Mouse (Mus musculus) cerebellum, adult 8-10 months (tissue): ENCODE results near the gene Nit1.
"Not testable (repeated sequence)": the region's sequence is repeated elsewhere in the genome, so short reads cannot be mapped to it uniquely, and the experiment has no call there.

Experiments used
- DNase-seq: peaks from one replicate; pipeline ENCODE4 v3.0.0; 2022

Gene Nit1

GRCm38 (mm10) chr1:171348665-171349064 lies 3.2 kb upstream of the Nit1 start:
- DNase-seq = no peak

GRCm38 (mm10) chr1:171346095-171346450 lies 627 bp upstream of the Nit1 start:
- DNase-seq = no peak

GRCm38 (mm10) chr1:171344715-171345114 lies 731 bp downstream of the Nit1 start:
- DNase-seq = no peak

DNA sequence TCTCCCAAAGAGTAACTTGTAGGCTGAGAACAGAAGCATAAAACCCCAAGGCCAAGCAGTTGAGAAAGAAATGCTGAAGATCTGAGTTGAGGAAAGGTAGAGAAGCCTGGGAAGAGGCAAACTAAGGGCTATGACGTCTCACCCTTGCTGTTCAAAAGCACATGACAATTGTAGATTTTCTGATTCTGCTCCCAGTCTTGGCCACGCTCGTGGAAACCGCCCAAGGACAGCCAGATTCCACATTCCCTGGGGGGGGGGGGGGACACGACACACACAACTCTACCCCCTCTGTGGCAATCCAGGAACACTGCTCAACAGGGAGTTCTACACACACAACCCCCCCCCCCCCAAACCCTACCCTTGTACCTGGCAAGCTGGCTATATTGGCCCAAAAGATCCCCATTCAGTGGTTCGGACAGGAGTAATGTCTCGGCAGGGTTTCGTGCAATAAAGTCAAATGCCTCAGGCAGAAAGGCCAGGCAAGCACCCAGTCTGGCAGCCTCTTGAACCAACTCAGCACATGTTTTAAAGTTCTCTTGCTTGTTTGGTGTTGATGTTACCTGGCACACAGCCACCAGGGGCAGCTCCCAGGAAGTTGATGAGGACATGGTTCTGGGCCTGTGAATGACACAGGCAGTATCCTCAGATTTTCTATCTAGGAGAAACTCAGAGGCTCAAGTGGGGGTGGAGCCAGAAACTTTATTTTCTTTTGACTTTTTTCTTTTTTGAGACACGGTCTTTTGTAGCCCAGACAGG lies 1.3 kb downstream of the Nit1 start:
- DNase-seq = no peak

DNA sequence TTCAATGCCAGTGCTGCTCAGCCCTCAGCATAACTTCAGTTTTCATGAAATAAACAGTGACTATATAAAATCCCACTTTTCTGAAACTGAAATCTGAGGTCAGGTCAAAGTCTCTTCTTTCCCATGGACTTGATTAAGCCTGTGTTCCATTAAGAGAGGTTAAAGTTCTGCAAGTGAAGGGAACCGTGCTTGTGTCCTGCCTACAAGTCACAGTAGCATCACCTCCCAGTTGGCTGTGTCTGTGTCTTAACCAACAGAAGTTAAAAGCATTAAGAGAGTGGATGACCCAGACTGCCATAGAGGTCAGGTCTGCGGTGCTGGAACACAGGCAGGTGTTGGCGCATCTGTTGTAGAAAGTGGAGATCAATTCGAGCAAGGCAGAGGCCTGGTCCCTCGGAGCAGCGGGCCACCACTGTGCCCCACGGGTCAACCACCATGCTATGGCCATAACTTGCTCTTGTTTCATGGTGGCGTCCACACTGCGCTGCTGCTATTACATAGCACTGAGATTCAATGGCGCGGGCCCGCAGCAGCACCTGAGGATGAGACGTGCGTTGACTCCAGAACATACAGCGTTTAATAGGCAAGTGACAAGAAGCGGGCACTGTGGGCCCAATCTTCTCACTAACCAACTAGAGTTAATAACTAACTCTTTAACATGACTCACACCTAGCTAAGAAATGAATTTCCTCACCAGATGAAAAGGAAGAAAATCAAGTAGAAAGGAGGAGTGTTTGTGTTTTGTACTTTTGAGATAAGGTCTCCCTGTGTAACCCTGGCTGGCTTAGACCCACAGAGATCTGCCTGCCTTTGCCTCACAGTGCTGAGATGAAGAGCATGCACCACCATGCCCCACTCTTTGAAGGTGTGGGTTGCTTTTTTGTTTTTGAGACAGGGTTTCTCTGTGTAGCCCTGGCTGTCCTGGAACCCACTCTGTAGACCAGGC lies 2.9 kb downstream of the Nit1 start:
- DNase-seq = no peak

DNA sequence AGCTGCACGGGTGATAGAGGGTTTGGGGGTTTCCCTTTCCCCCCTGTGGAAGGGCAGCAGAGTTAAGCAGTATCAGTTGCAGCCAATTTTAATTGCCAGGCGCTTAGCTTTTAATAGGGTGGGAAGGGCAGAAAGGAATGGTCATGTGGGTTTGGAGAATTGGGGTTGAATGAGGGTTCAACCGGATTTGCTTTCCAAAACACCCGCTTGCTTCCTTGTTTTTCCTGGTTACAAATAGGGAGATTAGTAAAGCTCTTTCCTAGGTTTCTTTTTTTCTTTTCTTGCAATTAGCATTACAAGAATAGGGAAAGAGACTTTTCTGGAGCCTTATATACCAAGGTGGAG lies 15.3 kb downstream of the Nit1 start:
- DNase-seq = peak; percentile 37

DNA sequence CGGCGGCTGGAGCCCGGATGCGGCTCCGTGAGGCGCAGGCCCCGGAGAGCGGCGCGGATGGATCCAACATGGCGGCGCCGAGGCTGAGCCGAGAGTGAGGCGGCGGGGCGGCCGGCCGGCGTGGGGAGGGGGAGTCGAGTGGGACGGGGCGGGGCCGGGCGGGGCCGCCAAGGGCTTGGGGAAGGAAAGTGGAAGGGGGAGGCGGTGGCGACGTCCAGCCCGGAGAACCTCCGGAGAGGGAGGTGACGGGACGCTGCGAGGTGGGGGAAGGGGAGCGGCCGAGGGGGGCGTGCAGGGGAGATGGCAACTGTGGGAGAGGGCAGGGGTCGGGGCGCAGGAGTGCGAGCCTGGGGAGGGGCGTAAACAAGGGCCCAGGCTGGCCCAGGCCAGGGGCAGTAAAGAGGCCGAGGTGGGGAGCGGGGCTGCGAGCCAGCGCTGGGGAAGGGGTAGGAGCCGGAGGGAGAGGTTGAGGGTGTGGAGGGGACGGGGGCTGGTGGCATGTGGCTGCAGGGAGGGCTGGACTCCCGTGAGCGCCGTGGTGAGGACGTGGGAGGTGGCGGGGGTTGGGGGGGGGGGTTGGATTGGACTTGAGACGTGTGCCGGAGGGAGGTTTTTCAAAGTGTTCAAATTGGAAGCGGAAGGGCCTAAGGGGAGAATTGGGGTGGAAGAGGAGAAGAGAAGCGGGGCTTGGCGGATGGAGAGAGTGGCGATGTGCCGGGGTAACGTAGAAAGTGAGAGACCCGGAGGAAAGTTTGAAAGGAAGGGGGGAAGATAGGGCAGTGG lies 15.8 kb downstream of the Nit1 start:
- DNase-seq = peak; percentile 63

DNA sequence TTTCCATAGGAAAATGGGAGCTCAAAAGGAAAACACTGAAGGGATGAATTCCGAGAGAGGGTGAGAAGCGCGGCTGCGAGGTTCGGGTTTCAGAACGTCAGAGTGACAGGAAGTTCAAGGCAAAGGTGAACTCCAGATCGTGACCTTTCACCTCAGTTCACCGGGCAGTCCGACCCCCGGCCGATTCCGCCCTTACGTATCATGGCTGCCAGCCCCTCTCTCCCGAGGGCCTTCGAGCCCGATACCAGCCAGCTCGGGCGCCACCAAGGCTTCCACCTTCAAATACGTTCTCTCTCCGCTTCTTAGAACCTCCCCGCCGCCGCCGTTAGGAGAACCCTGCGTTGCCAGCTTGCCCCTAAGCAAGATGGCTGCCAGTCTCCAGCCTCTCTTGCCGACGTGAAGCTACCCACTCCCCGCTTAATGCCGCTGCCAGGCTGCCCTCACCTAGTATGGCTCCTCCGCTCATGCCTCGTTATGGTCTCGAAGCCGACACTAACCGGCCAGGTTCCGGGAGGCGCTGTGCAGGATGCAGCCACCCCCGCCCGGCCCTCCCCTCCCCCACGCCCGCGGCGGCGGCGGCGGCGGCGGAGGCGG lies 16.5 kb downstream of the Nit1 start, which contains the start of gene Dedd:
TSS of gene Dedd (plus strand) at position 307 of the 594 bp plus-strand sequence.
- DNase-seq = peak; percentile 92

GRCm38 (mm10) chr1:171328244-171328643 lies 17.2 kb downstream of the Nit1 start:
- peak; percentile 27 for DNase-seq

- not testable (repeated sequence) for DNase-seq
Observed at GRCm38 (mm10) chr1:171326588-171326987, 18.9 kb downstream of the Nit1 start.

- no peak for DNase-seq
Observed at GRCm38 (mm10) chr1:171325571-171325970, 19.9 kb downstream of the Nit1 start.

DNA sequence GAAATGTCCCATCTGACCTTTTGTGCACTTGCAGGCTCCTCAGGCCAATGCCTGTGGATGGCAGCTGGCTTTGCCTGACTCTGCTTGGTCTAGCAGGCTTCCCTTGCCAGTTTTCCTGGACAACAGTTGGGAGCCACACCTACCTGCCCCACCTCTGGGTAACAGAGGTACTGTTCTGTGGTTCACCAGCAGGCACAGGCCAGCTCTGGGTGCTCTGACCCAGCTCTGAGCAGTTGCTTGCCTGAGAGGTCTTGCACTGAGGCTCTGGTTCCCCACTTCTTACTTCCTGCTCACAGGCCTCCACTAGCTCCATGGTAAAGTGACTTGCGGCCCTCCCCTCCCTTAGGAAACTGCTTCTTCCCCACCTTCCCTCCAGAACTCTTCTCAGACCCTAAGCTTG lies 23.4 kb downstream of the Nit1 start:
- no peak for DNase-seq

DNA sequence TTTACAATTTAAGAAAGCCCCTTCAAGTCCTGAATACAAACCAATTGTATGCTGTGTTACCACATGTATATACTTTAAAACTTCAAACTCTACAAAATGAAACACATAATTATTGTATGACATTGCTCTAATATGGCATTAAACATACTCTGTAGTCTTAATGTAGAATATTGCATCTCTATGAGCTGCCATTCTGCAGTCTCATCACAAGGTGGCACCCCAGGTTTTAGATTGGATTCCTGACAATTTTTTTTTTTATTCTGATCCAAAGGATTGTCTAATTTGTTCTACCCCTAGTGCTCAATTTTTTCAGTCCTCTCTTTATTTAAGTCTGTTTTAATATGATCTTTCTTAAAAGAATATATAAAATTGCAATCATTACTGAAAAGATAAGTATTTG lies 24.0 kb downstream of the Nit1 start:
- DNase-seq = no peak

GRCm38 (mm10) chr1:171320151-171320550 lies 25.3 kb downstream of the Nit1 start:
- DNase-seq = peak; percentile 70

DNA sequence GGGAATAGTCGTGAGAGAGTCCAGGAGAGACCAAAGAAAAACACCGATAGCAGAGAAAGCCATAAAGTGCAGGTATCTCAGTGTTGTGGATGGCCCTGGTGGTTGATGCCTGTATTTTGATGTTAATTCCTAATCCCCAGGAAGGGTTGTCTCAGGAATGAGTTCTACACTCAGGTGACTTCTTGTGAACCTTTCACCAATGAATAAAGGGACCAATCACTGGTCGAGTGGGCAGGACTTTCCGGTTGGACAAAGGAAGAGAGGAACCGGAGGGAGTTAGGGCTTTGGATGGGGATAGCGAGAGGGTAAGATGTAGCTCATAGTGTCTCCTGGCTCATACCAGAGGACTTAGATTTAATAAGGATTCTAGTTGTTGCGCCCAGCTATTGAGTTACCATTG lies 25.7 kb downstream of the Nit1 start:
- no peak for DNase-seq

DNA sequence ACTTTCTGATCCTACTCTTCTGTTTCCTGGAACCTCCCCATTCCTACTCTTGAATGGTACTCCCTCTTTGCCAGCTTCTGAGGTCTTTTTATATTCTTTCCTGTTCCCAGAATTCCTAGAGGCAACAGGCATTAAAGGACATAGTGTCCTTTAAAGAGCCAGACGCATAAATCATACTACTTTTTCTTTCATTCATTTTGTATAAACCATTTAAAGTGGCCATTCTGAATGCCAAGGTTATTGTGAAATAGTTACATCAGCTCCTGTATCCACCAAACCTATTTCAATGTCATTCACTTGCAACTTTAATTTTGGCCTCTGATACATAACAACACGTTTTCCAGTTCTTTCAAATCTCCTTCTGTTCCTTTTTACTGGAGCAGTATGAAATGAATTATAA lies 36.1 kb downstream of the Nit1 start:
- DNase-seq = no peak

DNA sequence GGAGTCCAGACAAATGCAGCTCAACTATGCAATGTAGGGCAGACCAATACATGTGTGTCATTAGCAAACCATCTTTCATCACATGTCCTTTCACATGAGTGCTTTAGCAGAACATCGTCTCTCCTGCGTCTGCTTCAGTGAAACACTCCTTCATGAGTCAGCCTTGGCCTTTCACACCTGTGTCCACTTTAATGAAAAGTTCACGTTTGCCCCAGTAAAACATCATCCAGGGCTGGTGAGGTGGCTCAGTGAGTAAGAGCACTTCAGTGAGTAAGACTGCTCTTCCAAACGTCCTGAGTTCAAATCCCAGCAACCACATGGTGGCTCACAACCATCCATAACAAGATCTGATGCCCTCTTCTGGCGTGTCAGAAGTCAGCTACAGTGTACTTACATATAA lies 39.3 kb downstream of the Nit1 start:
- DNase-seq = not testable (repeated sequence)

DNA sequence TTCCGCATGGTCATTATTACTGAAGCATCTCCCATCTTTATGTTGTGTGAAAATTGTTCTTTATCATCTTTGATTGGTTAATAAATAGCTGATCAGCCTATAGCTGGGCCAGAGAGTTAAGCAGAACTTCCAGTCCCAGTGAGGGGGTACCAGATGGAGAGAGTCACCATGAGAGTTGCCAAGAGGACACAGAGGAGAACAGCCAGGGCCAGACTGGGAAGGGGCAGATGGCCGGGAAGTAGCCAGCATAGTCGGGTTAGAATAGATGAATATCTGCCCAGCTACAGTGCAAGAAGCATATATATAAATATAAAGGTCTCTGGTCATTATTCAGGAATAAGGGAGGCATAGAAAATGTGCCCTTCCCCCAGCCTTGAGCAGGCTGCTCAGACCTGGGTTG lies 47.2 kb downstream of the Nit1 start:
- DNase-seq = no peak

GRCm38 (mm10) chr1:171295063-171295402 lies 50.4 kb downstream of the Nit1 start:
- DNase-seq = no peak

- peak; percentile 87 for DNase-seq
Observed at GRCm38 (mm10) chr1:171294298-171295062, 51.0 kb downstream of the Nit1 start, which contains the start of gene Ufc1. Ufc1 (minus strand) TSS chr1:171295024.

DNA sequence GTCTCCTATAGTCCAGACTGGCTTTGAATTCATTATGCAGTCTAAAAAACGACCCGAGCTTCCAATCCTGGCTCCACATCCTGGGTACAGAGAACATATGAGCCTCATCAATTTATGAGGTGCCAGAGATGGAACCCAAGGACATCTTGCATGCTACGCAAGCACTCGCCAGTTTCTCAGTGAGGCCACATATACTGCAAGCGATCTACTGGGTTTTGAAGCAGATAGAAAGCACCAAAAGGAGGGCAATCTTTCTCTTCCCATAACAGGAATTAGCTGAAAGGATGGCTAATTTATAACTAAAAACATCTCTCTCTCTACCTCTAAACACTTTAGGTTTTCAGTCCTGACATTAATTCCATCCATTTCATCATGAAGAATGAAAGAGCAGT lies 51.5 kb downstream of the Nit1 start:
- DNase-seq = peak; percentile 16

DNA sequence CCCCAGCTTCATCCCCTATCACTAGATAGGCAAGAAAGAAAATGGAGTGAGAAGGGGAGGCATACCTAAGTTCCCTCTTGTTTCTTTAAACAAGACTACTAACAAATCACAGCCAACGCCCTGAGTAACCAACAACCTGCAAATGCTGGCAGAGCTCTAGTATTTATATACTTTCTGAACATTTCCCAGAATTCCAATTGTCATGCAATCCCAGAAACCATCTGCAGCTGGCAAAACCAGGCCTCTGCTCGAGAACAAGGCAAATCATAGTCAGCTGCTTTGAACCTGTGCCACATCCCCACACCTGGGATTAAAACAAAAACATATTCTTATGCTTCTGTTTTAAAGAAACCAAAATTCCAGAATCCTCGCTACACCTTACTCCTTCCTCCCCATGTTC lies 52.1 kb downstream of the Nit1 start:
- DNase-seq = no peak
